Mouse (Mus musculus): ENCODE measurements around the gene Pdhx. TPM values are rescaled to one million over a fixed set of nuclear protein-coding genes. Genes with fewer than 3 reads are reported as not detected.

The Pdhx gene
- total RNA-seq, 4 experiments from 2014 or later: 62.9 to 84.8 (median 77.1) TPM

DNA sequence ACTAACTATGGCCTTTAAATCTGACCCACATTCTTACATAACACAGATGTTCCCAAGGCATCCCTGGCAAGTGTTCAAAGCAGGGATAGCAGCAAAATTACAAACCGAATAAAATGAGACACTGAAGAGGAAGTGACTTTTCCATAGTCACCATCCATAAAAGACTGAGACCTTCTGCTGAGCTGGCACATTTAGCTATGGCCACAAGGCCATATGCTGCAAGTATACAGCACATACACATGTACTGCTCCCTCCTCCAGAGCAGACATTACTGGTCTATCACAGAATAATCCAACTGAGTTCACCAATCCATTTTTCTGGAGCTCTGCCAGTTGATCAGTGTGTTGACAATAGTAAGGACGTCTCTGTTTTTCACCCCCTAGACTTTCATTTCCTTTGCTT, 83.0 kb downstream of the Pdhx start:
- DNase-seq (ENCODE audit: low spot score in 2 of 2): no peak

DNA sequence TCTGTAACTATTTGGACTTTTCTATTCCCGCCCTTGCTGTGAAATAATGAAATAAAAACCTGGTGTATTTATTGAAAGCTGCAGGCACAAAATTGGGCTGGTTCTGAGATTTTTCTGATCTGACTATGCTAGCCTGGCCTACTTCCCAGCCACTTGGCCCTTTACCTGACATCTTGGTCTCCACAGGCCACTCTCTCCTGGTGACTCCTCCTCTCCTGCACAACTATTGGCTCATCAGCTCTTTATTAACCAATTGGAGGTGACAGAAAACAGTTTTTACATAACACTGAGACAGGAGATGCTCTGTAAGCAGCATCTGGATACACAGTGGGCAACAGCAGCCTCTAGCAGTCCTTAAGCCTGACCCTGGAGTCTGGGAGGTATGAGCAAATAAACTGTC, 83.9 kb downstream of the Pdhx start:
- peak; percentile 15 to 56 for DNase-seq (ENCODE audit: low spot score in 2 of 2)

DNA sequence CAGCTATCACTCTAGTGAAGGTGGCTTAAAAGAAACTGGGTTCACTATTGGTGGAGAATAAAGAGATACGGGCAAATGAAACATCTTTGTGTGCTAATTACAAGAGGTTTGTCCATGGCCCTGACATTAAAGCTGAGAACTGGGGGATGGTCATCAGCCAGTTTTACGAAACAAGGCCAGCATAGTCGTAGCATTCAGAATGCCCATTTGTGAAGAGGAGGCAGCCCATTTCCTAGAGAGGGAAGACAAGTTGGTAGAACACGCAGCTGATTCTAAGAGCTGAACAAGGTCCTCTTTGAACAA, 85.7 kb downstream of the Pdhx start:
- DNase-seq (ENCODE audit: low spot score in 2 of 2): no peak

DNA sequence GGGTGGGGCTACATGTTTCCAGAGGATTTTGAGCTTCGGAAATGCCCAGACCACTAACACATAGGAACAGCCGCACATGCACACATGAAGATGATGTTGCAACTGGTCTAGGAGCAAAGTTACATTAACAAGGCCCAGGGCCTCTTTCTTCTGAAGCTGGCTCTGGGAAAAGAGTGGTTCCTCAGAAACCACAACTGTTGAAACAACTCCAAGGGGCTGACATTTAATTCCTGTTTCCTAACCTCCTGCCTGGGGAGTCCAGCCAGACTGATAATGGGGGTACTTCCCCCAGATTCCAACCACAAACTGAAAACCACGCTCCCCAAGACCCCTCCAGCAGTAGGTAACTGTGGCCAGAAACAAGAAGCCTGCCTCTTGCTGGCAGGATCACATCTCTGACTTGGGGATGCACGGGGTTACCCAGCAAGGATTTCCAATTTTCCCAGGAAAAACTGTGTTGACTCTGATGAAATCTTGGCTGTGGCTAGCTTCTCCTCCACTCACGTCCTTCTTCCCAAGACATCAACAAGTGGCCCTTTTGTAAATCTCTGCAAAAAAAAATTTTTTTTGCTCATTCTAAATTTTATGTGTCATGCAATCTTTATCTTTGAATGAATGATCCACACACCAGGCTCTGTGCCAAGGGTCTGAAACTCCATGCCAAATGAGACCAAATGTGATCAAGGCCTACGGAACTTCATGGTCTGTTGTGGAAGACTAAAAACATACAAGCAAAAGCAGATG, 86.2 kb downstream of the Pdhx start:
- DNase-seq (ENCODE audit: low spot score in 2 of 2): no peak

DNA sequence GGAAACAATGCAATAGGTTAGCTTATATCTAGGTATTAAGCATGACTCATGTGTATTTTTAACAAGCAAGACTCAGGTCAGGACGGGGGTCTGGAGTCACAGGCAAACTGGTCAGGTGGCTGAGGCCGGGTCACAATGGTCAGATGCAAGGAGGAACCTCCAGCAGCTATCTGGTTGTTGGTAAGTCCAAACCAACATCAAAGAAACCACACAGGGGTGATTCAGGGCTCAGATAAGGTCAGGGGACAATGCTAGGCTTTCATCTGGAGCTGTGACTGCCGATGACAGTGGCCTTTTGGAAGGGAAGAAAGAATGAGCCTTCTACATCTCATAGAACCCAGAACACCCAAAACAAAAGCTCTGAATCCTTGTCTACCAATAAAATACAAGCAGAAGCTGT, 86.9 kb downstream of the Pdhx start:
- DNase-seq (ENCODE audit: low spot score in 2 of 2): no peak

DNA sequence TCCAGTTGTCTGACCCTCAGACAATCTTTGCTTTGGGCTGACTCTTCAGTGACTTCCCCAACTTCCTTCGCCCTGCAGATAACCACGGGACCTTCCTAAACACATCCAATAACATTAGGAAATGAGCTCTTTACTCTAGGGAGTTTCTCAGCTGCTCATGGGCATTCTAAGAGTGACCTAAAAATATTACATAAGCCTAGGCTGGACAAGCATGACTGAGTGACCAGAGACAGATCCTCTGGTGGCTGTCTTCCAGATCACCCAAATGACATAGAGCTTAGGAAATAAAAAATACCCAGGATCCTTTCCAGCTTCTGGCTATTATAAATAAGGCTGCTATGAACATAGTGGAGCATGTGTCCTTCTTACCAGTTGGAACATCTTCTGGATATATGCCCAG, 90.5 kb downstream of the Pdhx start:
- no peak for DNase-seq (ENCODE audit: low spot score in 2 of 2)

DNA sequence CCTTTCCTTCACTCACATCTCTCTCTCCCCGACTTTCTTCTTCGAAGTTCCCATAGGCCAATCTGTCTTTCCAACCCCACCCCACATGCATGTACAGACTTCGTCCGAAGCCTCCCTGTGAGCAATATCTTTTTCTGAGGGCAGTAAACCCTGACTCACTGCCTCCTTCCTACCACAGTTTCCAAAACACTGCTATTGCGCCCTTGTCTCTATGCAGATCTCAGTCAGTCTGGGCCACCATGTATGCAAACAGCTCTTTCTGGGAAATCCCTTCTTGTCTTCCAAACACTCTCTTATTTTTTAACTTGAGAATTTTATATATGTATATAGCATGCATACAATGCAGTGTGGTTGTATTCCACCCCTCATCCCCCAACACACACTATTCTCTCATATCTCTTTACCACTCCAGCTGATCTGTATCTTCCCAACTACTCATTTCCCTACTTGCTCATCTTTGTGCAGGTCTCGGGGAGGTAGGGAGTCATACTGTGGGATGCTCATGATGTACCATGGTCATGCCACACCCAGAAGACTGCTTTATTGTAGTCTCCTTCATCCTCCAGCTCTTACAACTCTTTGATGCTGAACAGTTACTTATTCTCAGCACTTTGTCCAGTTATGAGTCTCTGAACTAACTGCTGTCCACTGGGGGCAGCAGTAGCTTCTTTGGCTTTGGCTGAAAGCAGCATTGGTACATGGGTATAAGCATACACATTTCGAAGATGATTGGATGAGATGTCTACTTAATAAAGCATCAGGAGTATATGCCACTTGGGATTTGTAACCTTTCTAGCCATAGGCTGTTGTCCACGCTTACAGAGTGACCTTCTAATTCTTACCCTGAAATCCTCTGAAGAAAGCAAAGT, 91.6 kb downstream of the Pdhx start:
- DNase-seq (ENCODE audit: low spot score in 2 of 2): no peak

DNA sequence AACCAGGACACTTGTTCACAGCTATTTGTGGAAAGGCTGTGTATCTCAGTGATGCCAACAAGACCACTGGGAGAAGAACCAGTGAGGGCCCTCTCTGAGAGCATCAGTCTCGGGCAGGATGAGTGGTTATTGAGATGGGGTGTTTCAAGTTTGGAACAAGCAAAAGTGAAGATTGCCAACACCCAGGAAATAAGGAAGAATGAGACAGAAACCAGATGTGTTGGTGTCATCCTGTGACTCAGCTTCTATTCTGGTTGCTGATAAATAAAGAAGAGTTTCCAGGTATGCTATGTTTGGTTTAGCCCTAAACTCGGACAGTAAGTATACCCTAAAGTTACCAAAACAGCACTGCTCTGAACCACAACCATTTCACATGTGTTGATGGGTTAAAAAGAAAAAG, 92.4 kb downstream of the Pdhx start:
- DNase-seq (ENCODE audit: low spot score in 2 of 2): no peak

DNA sequence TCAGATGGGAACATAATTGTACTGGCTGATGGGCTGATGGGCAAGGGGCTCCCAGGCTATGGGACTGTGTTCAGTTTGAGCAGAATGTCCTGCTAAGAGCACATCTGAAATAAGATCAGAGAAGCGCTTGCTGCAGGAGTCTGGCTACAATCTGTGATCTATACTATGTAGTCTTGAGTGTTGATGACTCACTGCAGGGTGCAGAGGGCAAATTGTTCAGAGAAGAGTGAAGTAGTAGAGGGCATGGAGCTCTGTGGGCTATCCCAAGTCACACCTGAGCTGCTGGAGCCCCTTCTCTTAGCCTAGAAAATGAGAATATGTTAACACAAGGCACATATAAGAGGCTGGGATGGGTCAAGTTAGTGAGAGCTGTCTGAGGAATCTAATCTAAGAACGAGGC, 93.8 kb downstream of the Pdhx start:
- no peak for DNase-seq (ENCODE audit: low spot score in 2 of 2)

DNA sequence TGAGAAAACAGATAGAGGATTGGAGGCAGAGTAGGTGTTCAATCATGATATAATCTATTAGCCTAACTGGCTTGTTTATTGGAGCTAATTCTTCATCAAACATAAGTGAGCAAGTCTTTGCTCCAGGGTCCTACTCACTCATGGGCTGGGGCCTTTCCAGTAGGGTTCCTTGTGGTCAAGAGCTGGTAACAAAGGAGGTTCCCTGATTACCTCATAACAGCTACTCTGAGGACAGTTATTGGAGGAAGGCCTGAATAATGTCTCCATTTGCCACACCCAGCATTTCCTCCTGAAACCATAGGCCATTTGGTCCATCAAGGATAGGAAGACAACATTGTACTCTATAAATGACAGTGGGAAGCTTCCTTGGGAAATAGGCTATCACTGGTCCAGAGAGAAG, 94.2 kb downstream of the Pdhx start:
- DNase-seq (ENCODE audit: low spot score in 2 of 2): no peak

DNA sequence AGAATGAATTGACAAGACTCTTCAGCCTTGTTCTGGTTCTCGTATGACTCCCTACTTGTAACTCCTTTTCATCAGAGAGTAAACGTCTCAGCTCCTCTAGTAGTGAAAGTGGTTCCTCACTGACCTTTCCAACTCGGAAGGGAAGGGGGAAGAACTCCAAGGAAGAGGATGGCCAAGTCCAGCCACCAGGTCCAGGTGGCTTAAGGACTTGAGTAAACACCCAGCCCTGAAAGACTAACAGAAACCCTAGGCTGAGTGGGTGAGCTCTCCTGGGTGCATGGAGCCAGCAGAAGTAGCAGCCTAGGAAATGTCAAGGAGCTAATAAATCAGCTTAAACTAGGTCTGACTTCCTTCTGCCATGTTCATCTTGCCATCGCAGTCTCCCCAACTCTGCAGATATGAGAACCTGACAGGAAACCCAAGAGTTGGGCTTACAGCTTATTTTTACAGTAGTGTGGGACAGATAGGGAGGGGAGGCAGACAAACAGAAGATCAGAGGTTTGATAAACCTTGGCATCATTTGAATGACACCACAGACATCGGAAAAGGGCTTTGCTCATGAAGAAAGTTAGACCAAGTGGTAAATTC, 97.9 kb downstream of the Pdhx start:
- DNase-seq (ENCODE audit: low spot score in 2 of 2): no peak

DNA sequence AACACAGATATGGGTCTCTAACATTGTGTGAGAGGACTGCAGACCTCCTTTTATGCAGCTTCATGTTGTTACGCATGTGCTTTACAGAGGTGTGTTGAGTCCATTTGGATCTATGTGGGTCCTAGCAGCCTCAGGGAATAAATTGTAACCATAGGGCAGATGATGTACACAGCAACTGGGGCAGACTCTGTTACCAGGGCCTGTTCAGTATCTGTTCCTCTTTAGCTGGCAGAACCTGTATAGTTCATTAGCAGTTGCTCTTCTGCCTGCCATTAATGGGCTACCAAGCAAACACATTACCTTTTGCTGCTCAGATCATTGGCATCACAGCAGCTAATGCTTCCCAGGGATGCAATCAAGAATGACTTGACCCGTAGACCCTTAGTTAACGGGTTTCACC, 100.2 kb downstream of the Pdhx start:
- DNase-seq (ENCODE audit: low spot score in 2 of 2): no peak

DNA sequence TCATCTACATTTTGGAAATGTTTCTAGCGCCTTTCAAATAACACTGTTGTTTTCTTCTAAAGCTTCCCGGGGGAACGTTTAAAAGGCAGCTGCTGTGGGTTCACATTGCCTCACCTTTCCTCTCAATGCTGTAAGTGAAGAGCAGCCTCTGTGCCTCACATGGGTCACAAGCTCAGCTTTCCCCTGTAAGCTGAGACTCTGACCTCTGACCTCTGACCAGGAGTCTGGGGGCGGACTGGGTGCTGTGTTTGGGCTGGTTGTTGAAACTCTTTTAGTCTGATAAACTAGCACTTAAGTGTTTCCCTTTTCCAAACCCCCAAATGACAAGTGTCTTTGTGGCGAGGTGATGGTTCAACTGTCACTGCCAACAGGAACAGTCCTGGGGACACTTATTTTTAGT, 100.7 kb downstream of the Pdhx start:
- no peak for DNase-seq (ENCODE audit: low spot score in 2 of 2)

DNA sequence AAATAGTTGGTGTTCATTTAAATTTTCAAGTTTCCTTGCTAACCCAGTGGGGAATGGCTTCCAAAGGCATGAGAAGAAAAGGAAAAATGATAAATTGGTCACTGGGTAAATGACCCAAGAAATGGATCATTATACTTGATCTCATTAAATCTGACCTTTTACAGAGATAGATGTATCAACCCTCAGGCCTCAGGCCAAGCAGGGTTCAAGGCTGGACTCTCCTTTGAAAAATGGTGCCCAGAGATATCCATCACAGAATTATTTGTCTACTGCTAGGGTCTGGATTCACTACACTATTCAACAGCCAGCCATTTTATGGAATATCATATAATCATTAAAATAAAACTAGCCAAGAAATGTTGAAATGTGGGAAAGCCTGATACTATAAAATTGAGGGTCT, 101.4 kb downstream of the Pdhx start:
- DNase-seq (ENCODE audit: low spot score in 2 of 2): no peak

Other genes starting within 250 kb of the Pdhx start
- gene Cd44, start 171.8 kb downstream of the Pdhx start, total RNA-seq (2022): 1 to 10 TPM; 2.2 to 5.0 (median 3.4) TPM
- gene Apip, start 162 bp upstream of the Pdhx start, total RNA-seq (2022): 10 to 100 TPM; 35.8 to 44.6 (median 37.9) TPM
- not detected for gene Ehf, start 229.8 kb upstream of the Pdhx start, total RNA-seq (2022)

Measured in gastrocnemius, adult 8-10 months (tissue).